Mouse (Mus musculus) thymus, adult 2 months (tissue): Measurements from ENCODE around the gene Apoa4.

Source experiments
- CTCF ChIP-seq: fragments of 200-500 bp; IDR thresholded peaks from 2 replicates; pipeline ENCODE4 v1.5.1; 2012; ENCODE audit warnings: mild to moderate bottlenecking, control low read depth, low read length, moderate library complexity, borderline replicate concordance; ENCODE audit not compliant: control insufficient read depth, poor library complexity, insufficient read depth; ENCODE audit errors: extremely low read depth
- POLR2A ChIP-seq: fragments of 200-500 bp; IDR thresholded peaks from 2 replicates; pipeline ENCODE4 v1.6.1; 2012; ENCODE audit warnings: mild to moderate bottlenecking, low read length, control low read depth, moderate library complexity; ENCODE audit not compliant: control insufficient read depth, poor library complexity, insufficient read depth; ENCODE audit errors: extremely low read depth

DNA sequence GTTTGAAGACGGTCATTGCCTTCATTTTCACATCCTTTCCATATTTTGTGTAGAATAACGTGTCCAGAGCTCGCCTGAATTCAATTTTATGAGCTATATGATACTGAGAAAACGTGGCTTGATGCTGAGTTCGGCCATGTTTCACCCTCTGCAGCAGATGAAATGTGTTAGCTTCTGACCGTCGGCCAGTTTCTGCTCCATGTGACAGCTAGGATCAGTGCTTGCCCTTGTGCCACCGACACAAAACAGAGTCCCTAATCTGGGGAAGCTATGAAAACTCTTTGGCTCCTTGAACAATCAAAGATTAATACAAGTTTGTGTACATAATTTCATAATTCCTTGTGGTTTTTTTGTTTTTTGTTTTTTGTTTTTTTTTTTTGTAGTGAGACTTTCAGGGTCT, 49.3 kb upstream of the Apoa4 start:
- TF ChIP-seq CTCF, result no peak
- no peak for TF ChIP-seq POLR2A
